Mouse (Mus musculus): ENCODE data around the gene Wscd2.

GRCm38 (mm10) chr5:113487879-113488278, 2.3 kb upstream of the Wscd2 start:
- TF ChIP-seq CTCF (IDR thresholded peaks at IDR 0.05; ENCODE audit: low read depth) (no peak), EP300 (optimal IDR thresholded peaks at IDR 0.05) (no peak)

Measured in stomach, postnatal 0 days (tissue).